Mouse (Mus musculus) embryonic facial prominence, embryonic 12.5 days (tissue): Measurements from ENCODE around the gene Dpm2. TPM values are rescaled to one million over a fixed set of nuclear protein-coding genes. Genes with fewer than 3 reads are reported as not detected.

Experiments
- ATAC-seq: fragments of 200-750 bp; cut with Nextera tagmentation; 2 replicates; pipeline ENCODE4 v1.8.0; 2017; ENCODE audit not compliant: insufficient number of reproducible peaks, insufficient read depth, low FRiP score, low TSS enrichment
- H3K27ac ChIP-seq: fragments of 300-500 bp; sonication (generic); 2 replicates; pipeline ENCODE4 v1.5.1; 2016; ENCODE audit warnings: mild to moderate bottlenecking
- H3K27me3 ChIP-seq: fragments of 300-500 bp; sonication (generic); 2 replicates; pipeline ENCODE4 v1.6.1; 2016; ENCODE audit warnings: mild to moderate bottlenecking, moderate library complexity
- H3K36me3 ChIP-seq: fragments of 300-500 bp; sonication (generic); 2 replicates; pipeline ENCODE4 v1.6.1; 2016; ENCODE audit warnings: mild to moderate bottlenecking
- H3K4me1 ChIP-seq: fragments of 300-500 bp; sonication (generic); 2 replicates; pipeline ENCODE4 v1.6.1; 2016
- H3K4me2 ChIP-seq: fragments of 300-500 bp; sonication (generic); replicated peaks from 2 replicates; pipeline ENCODE4 v1.6.1; 2016; ENCODE audit warnings: mild to moderate bottlenecking, moderate library complexity
- H3K4me3 ChIP-seq: fragments of 300-500 bp; sonication (generic); 2 replicates; pipeline ENCODE4 v1.5.1; 2016; ENCODE audit warnings: mild to moderate bottlenecking
- H3K9ac ChIP-seq: fragments of 300-500 bp; sonication (generic); 2 replicates; pipeline ENCODE4 v1.6.1; 2016; ENCODE audit warnings: mild to moderate bottlenecking, moderate library complexity
- H3K9me3 ChIP-seq: fragments of 300-500 bp; sonication (generic); 2 replicates; pipeline ENCODE4 v1.6.1; 2016; ENCODE audit warnings: mild to moderate bottlenecking, moderate library complexity
- WGBS: fragments of 180-500 bp; shearing (Covaris S2); methylation state at CpG from one replicate; pipeline ENCODE4 v1.1.7; 2016; 5-methylcytosine and 5-hydroxymethylcytosine counted together
- polyA plus RNA-seq: library from polyadenylated mRNA; unstranded; fragments of >200 nt; fragmentation: Nextera tagmentation; extraction: Ambion mirVana; gene quantifications from 2 replicates; pipeline ENCODE4 v1.2.1, GENCODE M21; 2016

Dpm2 gene
- 110 and 113 TPM in 2 replicates for polyA plus RNA-seq

- Histone ChIP-seq H3K27me3 (no peaks in the 10 kb centered on the region), H3K9me3 (no peaks in the 10 kb centered on the region), H3K4me1 (peaks cover 13% of the 10 kb centered on the region), H3K4me2 (peak within 1 kb of the TSS; percentile 82), H3K4me3 (peak within 1 kb of the TSS; percentile 68), H3K36me3 (peaks cover 37% of the 10 kb centered on the region), H3K9ac (peak within 1 kb of the TSS; percentile 67), H3K27ac (peak within 1 kb of the TSS; percentile 58; the same call in 1 of the 2 replicates)
- under 1% methylated on average over 36 of the region's 36 CpGs for WGBS
- peak; percentile 58 for ATAC-seq
Measured at GRCm38 (mm10) chr2:32570698-32571494, at the start of gene Dpm2. Dpm2 (plus strand) TSS chr2:32570858.

GRCm38 (mm10) chr2:32524536-32525031, 46.1 kb upstream of the Dpm2 start:
- Histone ChIP-seq H3K4me1 (no peaks in the 10 kb centered on the region), H3K36me3 (no peaks in the 10 kb centered on the region), H3K4me2 (no peak overlapping the region), H3K27ac (no peak overlapping the region), H3K4me3 (no peak overlapping the region), H3K9me3 (no peaks in the 10 kb centered on the region), H3K27me3 (no peaks in the 10 kb centered on the region), H3K9ac (no peak overlapping the region)
- 87% methylated on average over 13 of the region's 13 CpGs for WGBS
- ATAC-seq, result no peak

GRCm38 (mm10) chr2:32525816-32526215, 44.8 kb upstream of the Dpm2 start:
- no peak overlapping the region for H3K9ac ChIP-seq
- H3K4me3 ChIP-seq, result no peak overlapping the region
- no peaks in the 10 kb centered on the region for H3K9me3 ChIP-seq
- H3K36me3 ChIP-seq, result no peaks in the 10 kb centered on the region
- WGBS, result 85% methylated on average over 12 of the region's 12 CpGs
- no peaks in the 10 kb centered on the region for H3K4me1 ChIP-seq
- no peak overlapping the region for H3K4me2 ChIP-seq
- no peak overlapping the region for H3K27ac ChIP-seq
- no peak for ATAC-seq
- H3K27me3 ChIP-seq, result no peaks in the 10 kb centered on the region

- no peak for ATAC-seq
- WGBS, result 76% methylated on average over 14 of the region's 14 CpGs
- H3K9ac ChIP-seq, result no peak overlapping the region
Measured at GRCm38 (mm10) chr2:32527468-32527966, 43.1 kb upstream of the Dpm2 start.

DNA sequence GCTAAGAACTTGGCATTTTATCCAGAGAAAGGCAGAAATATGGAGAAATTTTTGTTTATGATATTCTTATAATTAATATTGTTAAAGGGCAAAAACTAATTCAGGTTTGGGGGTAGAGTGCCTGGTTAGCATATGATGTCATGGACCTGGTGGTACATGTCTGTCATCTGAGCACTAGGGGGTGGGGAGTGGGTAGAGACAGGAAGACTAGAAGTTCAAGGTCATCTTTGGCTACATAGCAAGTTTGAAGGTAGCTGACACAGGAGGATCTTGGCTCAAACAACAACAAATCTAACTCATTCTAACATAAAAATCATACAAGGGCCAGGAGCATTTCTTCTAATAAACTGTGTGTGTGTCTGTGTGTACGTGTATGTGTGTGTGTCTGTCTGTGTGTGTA, 42.3 kb upstream of the Dpm2 start:
- Histone ChIP-seq H3K27me3 (no peaks in the 10 kb centered on the region), H3K9ac (no peak overlapping the region), H3K27ac (no peak overlapping the region), H3K36me3 (no peaks in the 10 kb centered on the region), H3K4me1 (peaks cover under 1% of the 10 kb centered on the region), H3K4me2 (no peak overlapping the region), H3K9me3 (no peaks in the 10 kb centered on the region), H3K4me3 (no peak overlapping the region)
- ATAC-seq, result no peak
- 76% methylated on average over 1 of the region's 1 CpGs for WGBS

More at GRCm38 (mm10) chr2:32527468-32527966, 43.1 kb upstream of the Dpm2 start:
- no peaks in the 10 kb centered on the region for H3K4me1 ChIP-seq
- no peaks in the 10 kb centered on the region for H3K27me3 ChIP-seq
- no peaks in the 10 kb centered on the region for H3K36me3 ChIP-seq
- H3K9me3 ChIP-seq, result no peaks in the 10 kb centered on the region
- no peak overlapping the region for H3K4me3 ChIP-seq
- no peak overlapping the region for H3K27ac ChIP-seq
- H3K4me2 ChIP-seq, result no peak overlapping the region

DNA sequence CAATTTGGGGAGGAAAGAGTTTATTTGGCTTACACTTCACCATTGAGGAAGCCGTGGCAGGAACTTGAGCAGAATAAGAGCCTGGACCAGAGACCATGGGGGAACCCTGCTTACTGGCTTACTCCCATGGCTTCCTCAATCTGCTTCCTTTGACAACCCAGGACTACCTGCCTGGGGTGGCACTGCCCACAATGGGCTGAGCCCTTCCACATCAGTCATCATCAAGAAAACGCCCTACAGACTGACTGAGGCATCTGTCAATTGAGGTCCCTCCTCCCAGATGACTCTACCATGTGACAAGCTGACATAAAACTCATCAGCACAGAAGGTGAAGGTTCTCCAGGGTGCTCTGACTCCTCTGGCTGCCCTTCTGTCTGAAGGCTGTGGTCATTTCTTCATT, 40.2 kb upstream of the Dpm2 start:
- no peak overlapping the region for H3K4me2 ChIP-seq
- H3K9ac ChIP-seq, result no peak overlapping the region
- no peak overlapping the region for H3K4me3 ChIP-seq
- no peak overlapping the region for H3K27ac ChIP-seq
- no peaks in the 10 kb centered on the region for H3K9me3 ChIP-seq
- H3K4me1 ChIP-seq, result peaks cover 13% of the 10 kb centered on the region
- ATAC-seq, result no peak
- H3K27me3 ChIP-seq, result no peaks in the 10 kb centered on the region
- H3K36me3 ChIP-seq, result no peaks in the 10 kb centered on the region
- 79% methylated on average over 2 of the region's 2 CpGs for WGBS

DNA sequence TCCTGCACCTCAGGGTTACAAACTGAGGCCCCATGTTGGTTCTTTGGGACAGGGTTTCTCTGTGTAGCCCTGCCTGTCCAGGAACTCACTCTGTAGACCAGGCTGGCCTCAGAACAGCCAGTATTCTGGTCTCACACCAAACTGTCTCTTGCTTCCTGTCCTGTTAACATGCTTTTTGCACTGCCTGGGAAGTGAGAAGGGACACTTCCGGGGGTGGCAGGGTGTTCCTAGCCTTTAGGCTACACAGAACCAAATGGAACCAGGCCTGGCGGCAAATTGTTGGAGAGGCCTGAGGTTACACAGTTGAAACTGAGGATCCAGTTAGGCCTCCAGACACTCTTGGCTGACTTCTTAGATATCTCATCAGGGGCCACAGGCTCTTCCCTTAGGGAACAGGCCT, 37.5 kb upstream of the Dpm2 start:
- no peak overlapping the region for H3K27ac ChIP-seq
- 84% methylated on average over 2 of the region's 2 CpGs for WGBS

DNA sequence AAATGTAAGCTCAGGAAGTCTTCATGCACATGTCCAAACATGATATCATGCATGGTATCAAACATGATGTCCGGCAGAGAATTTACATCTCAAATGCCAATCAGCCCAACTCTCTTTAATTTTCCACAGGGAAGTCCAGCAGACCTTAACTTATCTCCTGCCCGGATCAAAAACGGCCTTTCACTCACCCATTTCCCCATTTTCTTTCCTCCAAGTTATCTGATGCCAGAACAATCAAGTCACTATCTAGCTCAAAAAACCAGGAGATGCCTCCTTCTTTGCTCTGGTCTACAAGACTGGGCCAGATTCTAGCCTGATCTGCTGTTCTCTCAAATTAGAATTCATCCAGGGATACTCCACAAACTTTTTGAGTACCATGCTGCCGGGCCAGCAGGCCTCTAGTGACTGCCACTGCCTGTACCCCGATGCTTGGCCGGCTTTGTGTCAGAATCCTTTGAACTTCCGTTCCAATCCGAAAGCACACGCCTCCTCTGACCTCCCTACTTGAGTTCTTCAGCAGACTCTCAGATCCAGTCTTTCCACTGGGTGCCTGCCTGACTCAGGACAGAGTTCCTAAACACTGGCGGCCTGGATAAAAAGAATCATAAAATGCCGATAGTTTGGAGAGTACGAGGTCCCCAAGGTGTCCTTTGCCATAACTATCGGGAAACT, 36.5 kb upstream of the Dpm2 start:
- WGBS, result 6% methylated on average over 13 of the region's 13 CpGs
- no peaks in the 10 kb centered on the region for H3K27me3 ChIP-seq
- H3K27ac ChIP-seq, result peak overlapping the region; percentile 98
- no peak for ATAC-seq
- H3K36me3 ChIP-seq, result no peaks in the 10 kb centered on the region
- H3K4me2 ChIP-seq, result peak overlapping the region; percentile 90
- H3K9me3 ChIP-seq, result no peaks in the 10 kb centered on the region
- peaks cover 44% of the 10 kb centered on the region for H3K4me1 ChIP-seq
- peak overlapping the region; percentile 79 for H3K4me3 ChIP-seq
- peak overlapping the region; percentile 58 for H3K9ac ChIP-seq

More for the DNA sequence above, 37.5 kb upstream of the Dpm2 start:
- Histone ChIP-seq H3K4me3 (no peak overlapping the region), H3K27me3 (no peaks in the 10 kb centered on the region), H3K4me1 (peaks cover 34% of the 10 kb centered on the region), H3K4me2 (no peak overlapping the region), H3K9me3 (no peaks in the 10 kb centered on the region), H3K36me3 (no peaks in the 10 kb centered on the region), H3K9ac (no peak overlapping the region)
- ATAC-seq, result no peak

DNA sequence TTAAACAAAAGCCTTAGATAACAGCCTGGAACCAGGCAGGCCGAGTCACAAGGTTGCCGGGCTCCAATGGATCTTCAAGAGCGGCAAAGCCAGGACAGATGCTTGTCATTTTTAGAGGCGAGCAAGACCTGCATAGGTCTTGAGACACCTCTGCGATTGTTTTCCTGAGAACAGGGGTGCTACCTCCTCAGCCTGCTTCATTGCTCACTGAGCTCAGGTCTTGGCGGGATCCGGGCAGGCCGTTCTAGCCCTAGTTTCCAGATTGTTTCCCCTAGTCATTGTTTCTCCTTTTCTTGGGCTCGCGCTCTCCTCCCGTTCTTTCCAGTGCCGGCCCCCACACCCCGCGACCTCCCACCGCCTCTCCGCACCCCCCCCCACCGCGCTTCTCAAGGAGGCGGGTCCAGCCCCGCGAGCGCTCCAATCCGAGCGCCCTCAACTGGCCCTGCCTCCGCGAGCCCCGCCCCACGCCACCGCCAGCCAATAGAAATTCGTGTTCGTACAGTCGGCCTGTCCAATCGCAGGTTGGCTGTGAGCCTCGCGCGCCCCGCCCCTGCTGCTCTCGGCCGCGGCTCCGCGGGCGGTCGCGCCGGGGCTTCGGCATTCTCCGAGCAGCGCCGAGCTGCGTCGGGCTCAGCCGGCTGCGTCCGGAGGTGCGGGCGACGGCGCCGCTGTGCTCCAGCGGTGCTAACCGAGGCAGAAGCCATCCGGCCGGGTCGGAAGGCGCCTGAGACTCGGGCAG, 35.8 kb upstream of the Dpm2 start, which contains the start of gene Fam102a:
Gene Fam102a (plus strand): TSS at position 600 of the 739 bp plus-strand sequence.
- Histone ChIP-seq H3K4me2 (peak within 1 kb of the TSS; percentile 90), H3K4me3 (peak within 1 kb of the TSS; percentile 79), H3K27me3 (no peaks in the 10 kb centered on the region), H3K27ac (peak within 1 kb of the TSS; percentile 98), H3K9me3 (no peaks in the 10 kb centered on the region), H3K36me3 (no peaks in the 10 kb centered on the region), H3K9ac (peak within 1 kb of the TSS; percentile 81), H3K4me1 (peaks cover 51% of the 10 kb centered on the region)
- under 1% methylated on average over 67 of the region's 67 CpGs for WGBS
- ATAC-seq, result peak; percentile 86

DNA sequence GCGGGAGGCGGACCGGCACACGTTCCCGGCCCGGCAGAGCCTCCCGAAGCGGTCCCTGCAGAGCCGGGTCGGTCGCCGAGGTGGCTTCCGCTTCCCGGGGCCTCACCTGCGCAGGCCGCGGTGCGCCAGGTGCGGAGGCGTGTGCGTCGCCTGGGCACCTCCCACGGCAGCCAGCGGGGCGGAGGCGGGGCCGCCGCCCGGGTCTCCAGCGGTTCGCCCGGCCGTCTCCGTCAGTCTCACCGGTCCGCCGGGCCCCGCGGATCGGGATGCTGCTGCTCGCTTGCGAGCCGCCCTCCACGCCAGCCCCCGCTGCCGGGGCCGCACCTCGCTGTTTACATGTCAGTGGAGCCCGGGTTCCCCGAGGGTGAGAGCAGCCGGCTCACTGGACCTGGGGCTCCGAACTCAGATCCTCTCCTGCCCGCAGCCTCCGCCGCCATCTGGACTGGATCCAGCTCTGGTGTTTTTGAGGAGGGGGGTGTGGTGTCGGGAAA, 35.1 kb upstream of the Dpm2 start:
- Histone ChIP-seq H3K36me3 (no peaks in the 10 kb centered on the region), H3K9me3 (no peaks in the 10 kb centered on the region), H3K4me1 (peaks cover 54% of the 10 kb centered on the region), H3K4me3 (peak overlapping the region; percentile 79), H3K4me2 (peak overlapping the region; percentile 90), H3K27me3 (no peaks in the 10 kb centered on the region), H3K27ac (peak overlapping the region; percentile 95), H3K9ac (peak overlapping the region; percentile 81)
- 0 out of 2 replicates have a peak, but pooled peaks have one; percentile 10 for ATAC-seq
- WGBS, result under 1% methylated on average over 55 of the region's 56 CpGs

DNA sequence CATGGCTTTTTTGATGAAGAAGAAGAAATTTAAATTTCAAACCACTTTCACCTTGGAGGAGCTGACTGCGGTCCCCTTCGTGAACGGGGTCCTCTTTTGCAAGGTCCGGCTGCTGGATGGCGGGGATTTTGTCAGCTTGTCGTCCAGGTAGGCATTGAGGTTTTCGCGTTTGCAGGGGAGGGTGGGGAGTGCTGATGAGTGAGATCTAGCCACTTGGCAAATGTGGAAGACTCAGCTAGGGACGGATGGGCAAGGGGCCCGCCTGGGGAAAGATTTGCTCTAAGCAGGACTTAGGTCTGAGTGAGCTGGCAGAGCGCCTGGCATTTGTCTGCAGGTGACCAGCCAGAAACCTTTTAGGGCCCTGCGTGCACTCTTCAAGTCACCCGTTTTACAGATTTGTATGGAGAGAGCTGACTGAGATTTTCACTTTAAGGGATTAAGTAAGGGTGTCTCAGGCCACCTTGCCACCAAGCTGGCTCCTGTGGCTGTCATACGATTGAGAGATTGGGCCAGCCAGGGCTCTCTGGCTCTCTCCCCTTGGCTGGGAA, 34.5 kb upstream of the Dpm2 start:
- no peak for ATAC-seq
- Histone ChIP-seq H3K36me3 (no peaks in the 10 kb centered on the region), H3K9ac (peak overlapping the region; percentile 81), H3K4me1 (peaks cover 54% of the 10 kb centered on the region), H3K4me3 (peak overlapping the region; percentile 79), H3K27ac (peak overlapping the region; percentile 69), H3K27me3 (no peaks in the 10 kb centered on the region), H3K4me2 (peak overlapping the region; percentile 90), H3K9me3 (no peaks in the 10 kb centered on the region)
- WGBS, result 1% methylated on average over 14 of the region's 14 CpGs
